Mouse (Mus musculus): Measurements from ENCODE around the gene Ap4m1.
A peak's percentile ranks its signal among the peaks of the same experiment; 100 is the strongest.
"Not testable (repeated sequence)": the region's sequence is repeated elsewhere in the genome, so short reads cannot be mapped to it uniquely, and the experiment has no call there.

Gene Ap4m1

DNA sequence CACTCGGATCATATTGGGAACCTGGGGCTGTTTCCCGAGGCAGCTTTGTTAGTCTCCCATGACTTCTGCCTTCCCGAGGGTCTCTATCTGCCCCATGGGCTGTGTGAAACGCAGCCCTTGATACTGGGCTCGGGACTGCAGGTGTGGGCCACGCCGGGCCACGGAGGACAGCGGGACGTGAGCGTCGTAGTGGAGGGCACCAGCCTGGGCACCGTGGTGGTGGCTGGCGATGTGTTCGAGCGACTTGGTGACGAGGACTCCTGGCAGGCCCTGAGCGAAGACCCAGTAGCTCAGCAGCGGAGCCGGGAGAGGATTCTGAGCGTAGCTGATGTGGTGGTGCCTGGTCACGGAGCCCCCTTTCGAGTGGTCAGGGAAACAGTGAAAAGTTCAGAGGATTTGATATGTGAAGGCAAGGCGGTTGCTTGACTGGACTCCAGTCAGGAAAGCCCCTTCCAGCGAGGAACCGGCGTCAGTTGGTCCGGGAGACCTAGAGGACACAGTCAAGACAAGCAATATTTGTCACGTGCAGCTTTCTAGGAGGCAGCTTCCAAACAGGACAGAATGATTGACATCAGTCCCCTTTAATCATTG lies 23.0 kb downstream of the Ap4m1 start:
- DNase-seq (ENCODE audit: low spot score in 2 of 2) = peak; percentile 24

DNA sequence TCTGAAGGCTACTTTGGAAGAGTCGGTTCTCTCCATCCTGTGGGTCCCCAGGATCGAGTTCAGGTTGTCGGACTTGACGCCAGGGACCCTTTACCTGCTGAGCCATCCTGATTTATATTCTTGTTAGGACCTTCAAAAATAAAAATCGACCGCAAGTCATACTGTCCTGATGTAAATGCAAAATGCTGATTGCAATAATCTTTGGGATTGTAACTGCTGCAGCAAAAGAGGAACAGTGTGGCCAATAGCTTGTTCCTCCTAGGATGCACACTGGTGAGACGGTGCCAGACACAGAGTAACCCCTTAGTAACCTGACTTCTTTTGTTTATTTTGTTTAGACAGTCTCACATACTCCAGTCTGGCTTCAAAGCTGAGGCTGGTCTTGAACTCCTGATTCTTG lies 23.7 kb downstream of the Ap4m1 start:
- DNase-seq (ENCODE audit: low spot score in 2 of 2) = no peak

DNA sequence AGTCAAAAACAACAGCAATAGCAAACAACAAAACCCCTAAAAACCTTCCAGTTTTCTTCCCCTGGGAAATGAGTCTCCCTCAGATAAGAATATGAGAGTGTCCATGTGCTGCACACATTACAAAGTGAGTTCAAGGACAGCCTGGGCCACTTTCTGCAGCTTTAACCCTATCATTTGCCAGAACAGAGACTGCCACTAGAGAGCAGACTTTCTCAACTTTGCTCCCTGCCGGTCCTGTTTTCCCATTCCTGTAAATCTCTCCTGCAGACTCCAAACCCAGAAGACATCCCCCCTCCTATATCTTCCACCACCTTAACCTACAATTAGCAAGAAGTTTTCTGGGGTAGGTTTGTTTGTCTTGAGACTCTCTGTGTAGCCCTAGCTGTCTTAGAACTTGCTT lies 27.8 kb downstream of the Ap4m1 start:
- DNase-seq (ENCODE audit: low spot score in 2 of 2) = no peak

DNA sequence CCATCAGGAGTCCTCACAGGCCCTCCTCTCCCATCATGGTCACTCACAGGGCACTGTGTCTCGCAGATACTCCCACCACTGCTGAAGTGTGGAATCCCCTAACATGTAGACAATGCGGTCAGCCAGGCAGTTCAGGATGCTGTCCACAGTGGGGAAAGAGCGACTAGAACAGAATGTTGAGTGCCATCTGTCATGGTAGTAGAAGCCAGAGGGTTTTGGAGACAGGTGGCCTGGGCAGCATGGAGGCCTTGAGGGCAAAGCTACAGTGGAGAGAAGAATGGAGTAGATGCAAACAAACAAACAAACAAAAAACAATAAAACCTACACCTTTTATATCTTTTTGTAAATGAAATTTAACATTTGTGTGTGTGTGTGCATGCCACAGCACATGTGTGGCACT lies 30.3 kb downstream of the Ap4m1 start:
- DNase-seq (ENCODE audit: low spot score in 2 of 2) = no peak

DNA sequence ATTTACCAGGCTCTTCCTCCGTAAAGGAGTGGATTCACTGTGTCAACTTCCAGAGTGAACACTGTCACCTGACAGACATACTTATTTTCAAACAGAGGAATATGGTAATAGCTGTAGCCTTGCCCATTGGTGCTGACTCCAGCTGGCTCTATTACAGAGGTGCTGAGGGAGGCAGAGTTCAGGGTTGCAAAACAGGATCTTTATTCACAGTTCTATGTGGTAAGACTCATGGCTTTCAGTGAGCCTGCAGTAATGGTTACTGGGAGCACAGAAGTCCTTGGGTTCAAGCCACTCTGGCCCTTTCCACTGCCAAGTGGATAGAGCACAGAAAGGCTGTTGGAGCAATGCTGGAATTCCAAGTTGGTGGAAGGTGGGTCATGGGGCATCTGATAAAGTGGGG lies 35.5 kb downstream of the Ap4m1 start:
- DNase-seq (ENCODE audit: low spot score in 2 of 2) = no peak

DNA sequence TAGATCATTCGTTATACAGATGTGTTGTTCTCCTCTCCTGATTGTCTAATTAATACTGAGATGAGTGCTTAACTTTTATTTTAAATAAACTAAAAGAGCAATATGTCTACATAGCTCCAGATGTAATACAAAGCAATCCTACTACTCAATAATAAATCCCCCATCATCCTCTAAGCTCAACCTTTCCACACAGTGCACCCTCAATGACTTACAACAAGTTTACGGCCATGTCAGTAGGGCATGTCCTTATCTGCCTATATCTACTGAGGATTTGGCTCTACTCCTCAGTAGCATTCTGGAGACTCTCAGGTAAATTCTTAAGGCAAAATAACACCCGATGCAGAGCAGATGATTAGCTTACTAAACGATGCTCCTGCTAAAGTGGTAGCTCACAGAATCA lies 36.1 kb downstream of the Ap4m1 start:
- DNase-seq (ENCODE audit: low spot score in 2 of 2) = no peak

DNA sequence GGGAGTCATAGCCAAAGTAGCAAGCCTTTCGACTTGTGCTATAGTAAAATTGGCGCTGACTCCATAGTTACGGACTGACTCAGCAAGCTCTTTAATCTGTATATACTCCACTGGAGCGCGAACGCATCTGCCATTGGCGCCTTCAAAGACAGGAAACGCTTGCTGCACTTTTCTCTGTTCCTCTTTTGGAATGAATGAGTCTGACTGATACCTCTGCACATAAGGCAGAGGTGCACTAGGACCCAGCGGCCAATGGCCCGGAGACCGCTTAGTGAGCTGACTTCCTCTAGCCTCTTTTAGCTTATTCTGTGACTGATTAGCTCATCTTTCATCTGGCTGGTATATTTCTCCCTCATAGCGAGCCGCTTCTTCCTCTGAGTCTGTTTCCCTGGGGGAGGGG lies 44.8 kb downstream of the Ap4m1 start:
- DNase-seq (ENCODE audit: low spot score in 2 of 2) = not testable (repeated sequence)

DNA sequence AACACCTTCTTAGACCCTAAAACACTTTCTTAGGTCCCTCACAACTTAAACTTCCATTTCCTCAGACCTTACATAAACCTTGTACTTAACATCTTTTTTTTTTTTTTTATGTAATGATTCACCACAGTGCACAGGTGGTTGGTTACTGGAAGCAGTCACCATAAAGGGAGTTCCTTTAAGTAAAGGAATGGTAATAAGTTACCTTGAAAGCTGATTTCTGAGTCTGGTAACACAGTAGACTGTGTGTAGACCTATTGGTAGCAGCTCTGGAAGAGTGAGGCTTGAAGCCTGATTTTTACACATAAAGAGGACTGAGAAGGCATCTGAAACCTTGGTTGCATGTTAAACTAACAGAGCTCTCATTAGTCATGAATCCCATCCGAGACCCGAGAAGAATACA lies 48.1 kb downstream of the Ap4m1 start:
- no peak for DNase-seq (ENCODE audit: low spot score in 2 of 2)

DNA sequence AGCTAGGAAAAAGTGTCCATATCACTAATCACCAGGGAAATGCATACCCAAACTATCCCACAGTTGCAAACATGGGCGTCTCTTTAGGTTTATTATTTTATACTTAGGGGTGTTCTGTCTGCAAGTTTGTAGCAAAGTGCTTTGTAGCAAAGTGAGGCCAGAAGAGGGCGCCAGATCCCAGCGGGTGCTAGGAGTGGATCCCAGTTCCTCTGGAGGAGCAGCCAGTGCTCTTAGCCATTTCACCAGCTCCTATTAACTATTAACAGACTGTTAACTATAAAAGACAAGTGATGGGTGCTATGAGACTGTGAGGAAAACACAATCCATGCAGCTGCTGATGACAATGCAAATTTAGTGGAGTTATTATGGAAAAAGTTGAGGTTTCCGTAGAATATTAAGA lies 50.3 kb downstream of the Ap4m1 start:
- peak; percentile 61 to 68 for DNase-seq (ENCODE audit: low spot score in 2 of 2)

DNA sequence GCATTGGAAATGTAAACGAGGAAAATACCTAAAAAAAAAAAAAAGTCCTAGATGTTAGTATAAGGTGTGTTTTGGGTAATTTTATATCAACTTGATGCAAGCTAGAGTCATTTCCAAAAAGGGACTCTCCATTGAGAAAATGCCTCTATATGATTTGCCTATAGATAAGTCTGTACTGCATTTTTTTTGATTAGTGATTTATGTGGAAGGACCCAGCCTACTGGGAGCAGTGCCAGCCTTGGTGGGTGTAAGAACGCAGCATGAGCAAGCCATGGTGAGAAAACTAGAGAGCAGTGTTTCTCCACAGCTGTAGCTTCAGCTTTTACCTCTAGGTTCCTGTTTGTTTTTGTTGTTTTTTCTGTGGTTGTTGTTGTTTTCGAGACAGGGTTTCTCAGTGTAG lies 51.5 kb downstream of the Ap4m1 start:
- DNase-seq (ENCODE audit: low spot score in 2 of 2) = no peak

DNA sequence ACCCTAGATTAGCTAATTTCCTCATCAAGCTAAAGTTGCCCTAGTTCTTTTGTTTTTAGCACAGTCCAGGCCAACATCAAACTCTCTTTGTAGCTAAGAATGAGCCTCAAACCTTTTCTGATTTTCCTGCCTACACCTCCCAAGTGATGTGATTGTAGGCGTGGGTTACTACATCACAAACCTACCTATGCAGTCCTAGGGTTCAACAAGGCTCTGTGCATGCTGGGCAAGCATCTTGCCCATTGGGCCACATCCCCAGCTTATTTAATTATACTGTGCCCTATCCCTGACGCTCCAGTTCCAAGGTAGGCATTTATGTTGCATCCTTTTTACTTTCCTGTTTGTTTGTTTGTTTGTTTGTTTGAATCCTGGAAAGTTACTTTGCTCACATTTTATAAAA lies 53.9 kb downstream of the Ap4m1 start, which contains the start of gene Nxpe5:
Gene Nxpe5, plus strand, starts transcription at position 199 of the 400 bp plus-strand sequence.
- DNase-seq (ENCODE audit: low spot score in 2 of 2) = no peak

DNA sequence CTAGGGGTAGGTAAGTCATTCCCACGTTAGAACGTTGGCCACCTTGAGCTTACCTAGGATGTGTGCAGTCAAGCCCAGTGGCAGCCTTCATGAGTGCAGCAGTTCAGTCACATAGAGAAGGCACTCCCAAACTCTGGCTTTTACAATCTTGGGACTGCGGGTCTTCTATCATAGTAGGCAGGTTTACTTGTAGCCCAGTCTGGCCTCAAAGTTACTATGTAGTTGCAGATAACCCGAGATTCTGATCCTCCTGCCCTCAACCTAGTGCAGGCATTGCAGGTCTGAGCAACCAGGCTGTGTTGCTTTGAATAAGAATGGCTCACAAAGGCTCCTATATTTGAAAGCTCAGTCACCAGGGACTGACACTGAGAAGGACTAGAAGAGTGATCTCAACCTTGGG lies 54.7 kb downstream of the Ap4m1 start:
- no peak for DNase-seq (ENCODE audit: low spot score in 2 of 2)

DNA sequence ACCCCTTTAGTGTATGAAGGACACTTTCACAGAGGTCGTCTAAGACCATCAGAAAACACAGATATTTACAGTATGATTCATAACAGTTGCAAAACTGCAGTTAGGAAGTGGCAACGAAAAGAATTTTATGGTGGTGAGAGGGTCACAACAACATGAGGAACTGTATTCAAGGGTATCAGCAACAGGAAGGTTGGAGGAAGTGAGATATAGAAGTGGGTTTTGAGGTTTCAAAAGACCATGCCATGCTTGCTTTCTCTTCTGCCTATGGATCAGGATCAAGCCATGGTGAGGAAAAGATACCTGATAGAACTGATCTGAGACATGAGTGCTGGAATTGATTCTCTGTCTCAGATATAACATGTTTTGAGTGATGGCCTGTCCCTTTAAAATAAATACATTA lies 55.6 kb downstream of the Ap4m1 start:
- peak in 1 of 2 experiments; percentile 43 for DNase-seq (ENCODE audit: low spot score in 2 of 2)

DNA sequence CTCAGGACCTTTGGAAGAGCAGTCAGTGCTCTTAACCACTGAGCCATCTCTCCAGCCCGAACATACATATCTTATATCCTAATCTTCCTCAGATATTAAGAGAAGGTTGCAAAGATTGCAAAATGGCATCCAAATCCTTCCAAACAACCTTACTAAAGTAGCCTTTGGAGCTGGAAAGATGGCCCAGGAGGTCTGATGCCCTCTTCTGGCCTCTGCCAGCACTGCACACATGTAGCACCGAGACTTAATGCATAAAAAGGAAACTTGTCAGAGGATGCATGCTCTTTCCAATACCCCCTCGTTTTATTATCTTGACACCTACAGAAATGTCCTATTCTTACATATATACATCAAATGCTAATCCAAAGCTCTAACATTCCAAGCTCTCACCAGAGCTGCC lies 56.2 kb downstream of the Ap4m1 start:
- DNase-seq (ENCODE audit: low spot score in 2 of 2) = no peak

DNA sequence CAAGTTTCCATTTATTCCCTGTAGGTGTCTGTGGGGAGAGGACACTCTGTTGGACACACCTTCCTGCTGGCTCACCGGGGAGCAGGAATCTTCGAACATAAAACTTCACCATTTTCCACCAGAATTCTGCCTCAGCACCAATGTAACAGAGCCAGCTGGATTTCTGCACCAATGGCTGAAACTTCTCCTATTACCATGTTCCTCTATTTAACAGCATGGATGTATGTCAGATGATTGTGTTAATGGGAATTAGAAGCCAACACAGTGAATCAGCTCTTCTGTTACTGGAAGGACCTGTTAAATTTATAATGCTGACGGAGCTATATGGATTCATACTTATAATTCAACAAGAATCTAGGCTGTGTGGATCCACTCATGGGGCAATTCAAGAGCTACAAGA lies 57.7 kb downstream of the Ap4m1 start:
- DNase-seq (ENCODE audit: low spot score in 2 of 2) = no peak

Data from heart, adult 9 months (tissue).